Mouse (Mus musculus): Measurements from ENCODE around the gene Foxa1. TPM values are rescaled to one million over a fixed set of nuclear protein-coding genes. Genes with fewer than 3 reads are reported as not detected.

Foxa1 gene
- 28.5 and 31.1 TPM in 2 replicates for polyA plus RNA-seq (2012; rRNA removed)

GRCm38 (mm10) chr12:57546415-57547201, at the start of gene Foxa1:
Gene Foxa1, minus strand, starts transcription at chr12:57546916.
- Histone ChIP-seq H3K4me3 (replicated peaks; ENCODE audit: extremely low read depth, low read depth, low read length) (peak within 1 kb of the TSS; percentile 81), H3K4me1 (ENCODE audit: control insufficient read depth, insufficient read depth, low read length) (peaks cover 7% of the 10 kb centered on the region)
- DNase-seq = peak; percentile 68
- 2% methylated on average over 32 of the region's 32 CpGs for WGBS
- TF ChIP-seq CTCF (IDR thresholded peaks at IDR 0.05; ENCODE audit: insufficient read depth, low read length) (no peak), POLR2A (IDR thresholded peaks at IDR 0.05; ENCODE audit: borderline replicate concordance, extremely low read depth, low read depth, low read length) (peak; percentile 31; the same call in 1 of the 2 replicates)

DNA sequence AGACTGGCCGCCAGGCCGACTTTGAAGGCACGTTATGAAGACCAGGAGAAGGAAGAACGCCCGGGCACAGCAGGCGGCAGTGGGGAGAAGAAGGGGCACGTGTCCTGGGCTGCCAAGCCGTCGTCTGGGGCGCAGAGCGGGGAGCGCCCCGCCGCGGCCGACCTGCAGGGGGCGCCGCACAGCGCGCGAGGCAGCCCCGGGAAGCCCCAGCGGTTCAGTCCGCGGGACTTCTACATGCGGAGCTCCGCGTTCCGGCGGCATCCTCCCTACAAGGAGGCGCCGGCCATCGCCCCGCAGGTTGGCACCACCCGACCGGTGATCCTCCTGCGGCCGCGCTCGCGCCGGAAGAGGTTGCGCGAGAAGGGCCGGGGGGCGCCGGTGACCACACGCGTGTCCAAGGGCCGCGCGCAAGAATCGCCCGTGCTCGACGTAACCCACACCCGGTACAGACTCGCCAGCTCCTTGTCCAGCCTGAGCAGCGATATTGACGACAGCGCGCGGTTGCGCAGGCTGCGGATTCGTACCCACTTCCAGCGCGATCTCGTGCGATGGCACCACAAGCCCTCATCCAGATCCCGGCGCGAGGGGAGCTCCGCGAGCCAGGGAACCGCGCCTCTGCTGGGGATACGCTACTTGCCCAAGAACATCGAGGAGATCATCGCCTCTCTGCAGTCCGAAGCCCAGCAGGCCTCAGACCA, 29.4 kb upstream of the Foxa1 start:
- TF ChIP-seq POLR2A (IDR thresholded peaks at IDR 0.05; ENCODE audit: borderline replicate concordance, extremely low read depth, low read depth, low read length) (no peak), CTCF (IDR thresholded peaks at IDR 0.05; ENCODE audit: insufficient read depth, low read length) (no peak)
- 8% methylated on average over 80 of the region's 81 CpGs for WGBS
- peak overlapping the region; percentile 8 for H3K4me3 ChIP-seq (replicated peaks; ENCODE audit: extremely low read depth, low read depth, low read length)
- DNase-seq = peak; percentile 40
- H3K4me1 ChIP-seq (ENCODE audit: control insufficient read depth, insufficient read depth, low read length) = no peaks in the 10 kb centered on the region

DNA sequence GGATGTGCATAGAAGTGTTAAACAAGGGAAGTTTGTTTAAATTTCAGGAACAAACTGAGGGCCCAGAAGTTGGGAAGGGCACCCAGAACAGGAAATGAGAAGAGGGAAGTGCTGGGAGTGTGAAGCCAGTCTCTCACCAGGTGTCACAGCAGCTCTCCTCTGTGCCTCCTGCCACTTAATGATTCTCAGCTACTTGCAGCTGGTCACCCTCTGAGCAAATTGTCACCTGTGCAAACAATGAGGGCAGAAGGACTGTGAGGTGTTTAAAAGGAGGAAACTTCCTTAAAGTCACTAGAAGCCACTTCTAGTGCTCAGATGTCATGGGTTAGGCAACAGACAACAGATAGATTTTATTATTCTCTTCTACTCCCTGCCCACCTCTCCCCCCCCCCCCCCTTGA, 25.7 kb upstream of the Foxa1 start:
- Histone ChIP-seq H3K4me1 (ENCODE audit: control insufficient read depth, insufficient read depth, low read length) (no peaks in the 10 kb centered on the region), H3K4me3 (replicated peaks; ENCODE audit: extremely low read depth, low read depth, low read length) (no peak overlapping the region)
- DNase-seq = no peak
- no peak for TF ChIP-seq POLR2A (IDR thresholded peaks at IDR 0.05; ENCODE audit: borderline replicate concordance, extremely low read depth, low read depth, low read length)
- TF ChIP-seq CTCF (IDR thresholded peaks at IDR 0.05; ENCODE audit: insufficient read depth, low read length) = no peak

- no peak for DNase-seq
- TF ChIP-seq CTCF (IDR thresholded peaks at IDR 0.05; ENCODE audit: insufficient read depth, low read length) = no peak
- no peak for TF ChIP-seq POLR2A (IDR thresholded peaks at IDR 0.05; ENCODE audit: borderline replicate concordance, extremely low read depth, low read depth, low read length)
- Histone ChIP-seq H3K4me1 (ENCODE audit: control insufficient read depth, insufficient read depth, low read length) (no peaks in the 10 kb centered on the region), H3K4me3 (replicated peaks; ENCODE audit: extremely low read depth, low read depth, low read length) (no peak overlapping the region)
- WGBS = 16% methylated on average over 9 of the region's 9 CpGs
Measured at GRCm38 (mm10) chr12:57571773-57572172, 25.1 kb upstream of the Foxa1 start.

DNA sequence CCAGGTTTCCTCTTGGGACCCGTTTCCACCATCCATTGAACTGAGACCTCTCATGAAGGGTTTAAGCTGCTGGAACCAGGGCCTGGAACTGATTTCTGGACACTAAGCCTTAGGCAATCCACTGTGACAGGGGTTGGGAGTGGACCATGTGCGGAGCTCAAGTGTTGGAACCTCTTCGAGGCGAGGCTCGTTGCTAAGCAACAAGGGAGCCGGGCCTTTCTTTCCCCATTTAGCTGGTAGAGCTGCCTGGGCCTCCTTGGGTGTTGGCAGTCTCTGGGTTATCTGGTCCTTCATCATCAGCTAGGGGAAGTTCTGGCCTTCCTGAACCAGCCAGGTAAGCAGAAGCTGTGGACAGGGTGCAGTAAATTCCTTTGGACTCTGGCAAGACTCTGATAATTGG, 17.2 kb upstream of the Foxa1 start, which contains the start of gene Ttc6:
Gene Ttc6, plus strand, starts transcription at position 205 of the 400 bp plus-strand sequence.
- 63% methylated on average over 6 of the region's 6 CpGs for WGBS
- H3K4me3 ChIP-seq (replicated peaks; ENCODE audit: extremely low read depth, low read depth, low read length) = no peak within 1 kb of the TSS
- TF ChIP-seq CTCF (IDR thresholded peaks at IDR 0.05; ENCODE audit: insufficient read depth, low read length) = no peak
- TF ChIP-seq POLR2A (IDR thresholded peaks at IDR 0.05; ENCODE audit: borderline replicate concordance, extremely low read depth, low read depth, low read length) = no peak
- DNase-seq = no peak
- no peaks in the 10 kb centered on the region for H3K4me1 ChIP-seq (ENCODE audit: control insufficient read depth, insufficient read depth, low read length)

- TF ChIP-seq CTCF (IDR thresholded peaks at IDR 0.05; ENCODE audit: insufficient read depth, low read length) (no peak), POLR2A (IDR thresholded peaks at IDR 0.05; ENCODE audit: borderline replicate concordance, extremely low read depth, low read depth, low read length) (no peak)
- no peak for DNase-seq
- Histone ChIP-seq H3K4me1 (ENCODE audit: control insufficient read depth, insufficient read depth, low read length) (no peaks in the 10 kb centered on the region), H3K4me3 (replicated peaks; ENCODE audit: extremely low read depth, low read depth, low read length) (no peak overlapping the region)
- 46% methylated on average over 3 of the region's 3 CpGs for WGBS
Measured at GRCm38 (mm10) chr12:57554091-57554490, 7.4 kb upstream of the Foxa1 start.

- TF ChIP-seq CTCF (IDR thresholded peaks at IDR 0.05; ENCODE audit: insufficient read depth, low read length) (no peak), POLR2A (IDR thresholded peaks at IDR 0.05; ENCODE audit: borderline replicate concordance, extremely low read depth, low read depth, low read length) (no peak)
- no peak overlapping the region for H3K4me3 ChIP-seq (replicated peaks; ENCODE audit: extremely low read depth, low read depth, low read length)
- WGBS = 13% methylated on average over 3 of the region's 3 CpGs
Measured at GRCm38 (mm10) chr12:57552286-57552685, 5.6 kb upstream of the Foxa1 start.

DNA sequence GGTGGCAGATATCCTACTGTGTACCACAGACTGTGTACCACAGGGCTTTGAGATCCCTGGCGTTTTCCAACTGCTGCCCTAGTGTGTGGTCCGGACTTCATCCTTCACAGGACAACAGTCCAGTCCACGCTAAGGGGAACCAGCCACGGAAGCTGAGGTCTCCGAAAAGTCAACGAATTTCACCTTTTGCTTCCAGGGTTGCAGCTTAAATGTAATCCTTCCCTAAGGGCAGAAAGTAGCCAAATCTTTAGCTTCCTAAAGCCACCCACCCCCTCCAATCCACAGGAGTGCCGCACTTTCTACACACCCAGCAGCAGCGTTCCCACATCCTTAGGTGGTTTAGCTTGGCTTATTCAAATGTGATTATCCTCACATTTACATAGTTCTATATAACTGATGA, 4.2 kb upstream of the Foxa1 start:
- no peak for DNase-seq
- 25% methylated on average over 8 of the region's 8 CpGs for WGBS
- H3K4me3 ChIP-seq (replicated peaks; ENCODE audit: extremely low read depth, low read depth, low read length) = no peak overlapping the region
- peaks cover 2% of the 10 kb centered on the region; the same call in 1 of the 2 replicates for H3K4me1 ChIP-seq (ENCODE audit: control insufficient read depth, insufficient read depth, low read length)
- TF ChIP-seq POLR2A (IDR thresholded peaks at IDR 0.05; ENCODE audit: borderline replicate concordance, extremely low read depth, low read depth, low read length) (no peak), CTCF (IDR thresholded peaks at IDR 0.05; ENCODE audit: insufficient read depth, low read length) (no peak)

More at GRCm38 (mm10) chr12:57552286-57552685, 5.6 kb upstream of the Foxa1 start:
- no peak for DNase-seq
- H3K4me1 ChIP-seq (ENCODE audit: control insufficient read depth, insufficient read depth, low read length) = peaks cover 2% of the 10 kb centered on the region; the same call in 1 of the 2 replicates

DNA sequence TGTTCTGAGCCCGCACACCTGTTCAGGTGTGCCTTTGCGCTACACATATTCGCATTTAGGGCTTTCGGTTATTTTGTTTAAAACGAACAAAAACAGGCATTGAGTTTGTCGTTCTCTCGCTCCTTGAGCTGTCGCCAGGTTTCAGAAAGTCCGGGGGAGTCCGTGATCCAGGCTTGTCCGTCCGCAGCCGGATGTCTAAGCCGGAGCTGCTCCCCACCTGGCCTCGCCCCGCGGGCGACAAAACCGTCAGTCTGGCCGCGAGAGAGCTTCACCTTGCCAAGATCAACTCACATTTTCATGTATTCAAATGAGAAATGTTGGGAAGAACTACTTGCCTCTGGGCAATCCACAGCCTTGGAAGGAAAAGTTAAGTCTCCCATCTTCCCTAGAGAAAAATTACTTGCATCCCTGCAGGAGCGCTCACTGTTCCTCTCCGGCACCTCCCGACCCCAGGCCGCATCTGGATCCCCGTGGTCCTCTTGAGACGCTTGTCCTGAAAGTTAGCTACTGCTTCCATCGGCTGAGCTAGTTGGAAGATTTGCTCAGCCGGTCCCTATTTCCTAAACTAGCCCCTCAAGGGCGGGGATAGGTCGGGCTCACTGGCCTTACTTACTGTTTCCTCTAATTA, 3.6 kb upstream of the Foxa1 start:
- Histone ChIP-seq H3K4me3 (replicated peaks; ENCODE audit: extremely low read depth, low read depth, low read length) (no peak overlapping the region), H3K4me1 (ENCODE audit: control insufficient read depth, insufficient read depth, low read length) (peaks cover 4% of the 10 kb centered on the region)
- 9% methylated on average over 31 of the region's 31 CpGs for WGBS
- TF ChIP-seq CTCF (IDR thresholded peaks at IDR 0.05; ENCODE audit: insufficient read depth, low read length) (no peak), POLR2A (IDR thresholded peaks at IDR 0.05; ENCODE audit: borderline replicate concordance, extremely low read depth, low read depth, low read length) (no peak)
- DNase-seq = no peak
